Mouse (Mus musculus) liver, adult 2 months (tissue): ENCODE results near the gene Dmap1. TPM values are rescaled to one million over a fixed set of nuclear protein-coding genes. Genes with fewer than 3 reads are reported as not detected.

Source experiments
- DNase-seq: peaks from one replicate; pipeline ENCODE4 v3.0.0-alpha.2; 2011; ENCODE audit warnings: low read depth, low spot score; ENCODE audit errors: extremely low read depth
- H3K27ac ChIP-seq: fragments of 200-500 bp; replicated peaks from 2 replicates; pipeline ENCODE4 v1.5.1; 2012; ENCODE audit warnings: low read depth, mild to moderate bottlenecking, control low read depth, inconsistent platforms, low read length; ENCODE audit not compliant: insufficient read depth
- H3K27me3 ChIP-seq: fragments of 200-500 bp; 2 replicates; pipeline ENCODE4 v1.6.1; 2012; ENCODE audit warnings: mild to moderate bottlenecking, moderate library complexity, low read length, inconsistent platforms; ENCODE audit not compliant: control insufficient read depth, insufficient read depth
- H3K36me3 ChIP-seq: fragments of 200-500 bp; 2 replicates; pipeline ENCODE4 v1.6.1; 2012; ENCODE audit warnings: low read length, inconsistent platforms; ENCODE audit not compliant: control insufficient read depth, insufficient read depth
- H3K4me1 ChIP-seq: fragments of 200-500 bp; 2 replicates; pipeline ENCODE4 v1.6.1; 2011; ENCODE audit warnings: low read length; ENCODE audit not compliant: control insufficient read depth, insufficient read depth
- H3K4me3 ChIP-seq: fragments of 200-500 bp; 2 replicates; pipeline ENCODE4 v1.5.1; 2011; ENCODE audit warnings: low read depth, mild to moderate bottlenecking, control low read depth, low read length, moderate library complexity; ENCODE audit not compliant: insufficient read depth
- H3K79me2 ChIP-seq: fragments of 200-500 bp; 2 replicates; pipeline ENCODE4 v1.6.1; 2012; ENCODE audit warnings: inconsistent platforms, mild to moderate bottlenecking, low read length, moderate library complexity; ENCODE audit not compliant: control insufficient read depth, insufficient read depth
- H3K9ac ChIP-seq: fragments of 200-500 bp; 2 replicates; pipeline ENCODE4 v1.6.1; 2012; ENCODE audit warnings: low read depth, mild to moderate bottlenecking, control low read depth, inconsistent platforms, low read length
- CTCF ChIP-seq: fragments of 200-500 bp; IDR thresholded peaks from 2 replicates; pipeline ENCODE4 v1.5.1; 2011; ENCODE audit warnings: low read depth, low read length, control low read depth
- POLR2A ChIP-seq: fragments of 200-500 bp; IDR thresholded peaks from 2 replicates; pipeline ENCODE4 v1.6.1; 2011; ENCODE audit warnings: low read length, control low read depth; ENCODE audit not compliant: insufficient read depth; ENCODE audit errors: extremely low read depth
- WGBS: fragments of 180-500 bp; shearing (Covaris S2); methylation state at CpG from one replicate; pipeline ENCODE4 v1.1.7; 2018; 5-methylcytosine and 5-hydroxymethylcytosine counted together
- polyA plus RNA-seq: library from polyadenylated mRNA; depleted of rRNA; stranded (reverse); fragments of >200 nt; gene quantifications from 2 replicates; pipeline ENCODE4 v1.2.3, GENCODE M21; 2012
- total RNA-seq: library from RNA; depleted of rRNA; stranded (reverse); fragments of >200 nt; gene quantifications from 2 replicates; pipeline ENCODE4 v1.2.3, GENCODE M21; 2014

The Dmap1 gene
- total and polyA plus RNA-seq, 2 experiments: 13.3 to 16.8 TPM

DNA sequence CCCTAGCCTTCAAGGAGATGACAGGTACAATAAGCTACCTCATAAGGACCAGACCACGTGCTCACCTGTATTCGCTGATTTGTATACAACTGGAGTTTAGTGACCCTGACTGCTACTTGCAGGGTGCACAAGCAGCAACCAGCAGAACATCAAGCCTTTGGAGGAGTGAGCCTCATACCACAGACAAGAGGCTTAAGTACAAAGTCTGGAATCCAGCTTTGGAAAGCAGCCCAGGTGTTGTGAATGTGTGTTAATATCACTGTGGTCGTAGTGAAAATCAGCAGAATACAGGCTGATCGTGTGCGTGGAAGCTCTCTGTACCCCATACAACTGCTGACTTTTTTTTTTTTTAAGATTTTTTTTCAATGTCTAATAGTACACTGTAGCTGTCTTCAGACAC is 22.1 kb downstream of the Dmap1 start:
- DNase-seq: peak; percentile 30
- H3K9ac ChIP-seq: no peak overlapping the region
- no peak for TF ChIP-seq POLR2A
- no peak for TF ChIP-seq CTCF
- no peaks in the 10 kb centered on the region for H3K27me3 ChIP-seq
- H3K27ac ChIP-seq: no peak overlapping the region
- H3K36me3 ChIP-seq: no peaks in the 10 kb centered on the region
- WGBS: 69% methylated on average over 5 of the region's 5 CpGs
- no peaks in the 10 kb centered on the region for H3K79me2 ChIP-seq
- H3K4me1 ChIP-seq: no peaks in the 10 kb centered on the region
- H3K4me3 ChIP-seq: no peak overlapping the region

- TF ChIP-seq CTCF (peak; percentile 13; the same call in 1 of the 2 replicates), POLR2A (no peak)
- WGBS: 80% methylated on average over 14 of the region's 14 CpGs
- Histone ChIP-seq H3K4me3 (no peak overlapping the region), H3K27ac (no peak overlapping the region), H3K79me2 (no peaks in the 10 kb centered on the region), H3K9ac (no peak overlapping the region), H3K4me1 (no peaks in the 10 kb centered on the region), H3K36me3 (no peaks in the 10 kb centered on the region), H3K27me3 (no peaks in the 10 kb centered on the region)
- DNase-seq: no peak
Measured at GRCm38 (mm10) chr4:117658582-117659444, 23.3 kb downstream of the Dmap1 start.

DNA sequence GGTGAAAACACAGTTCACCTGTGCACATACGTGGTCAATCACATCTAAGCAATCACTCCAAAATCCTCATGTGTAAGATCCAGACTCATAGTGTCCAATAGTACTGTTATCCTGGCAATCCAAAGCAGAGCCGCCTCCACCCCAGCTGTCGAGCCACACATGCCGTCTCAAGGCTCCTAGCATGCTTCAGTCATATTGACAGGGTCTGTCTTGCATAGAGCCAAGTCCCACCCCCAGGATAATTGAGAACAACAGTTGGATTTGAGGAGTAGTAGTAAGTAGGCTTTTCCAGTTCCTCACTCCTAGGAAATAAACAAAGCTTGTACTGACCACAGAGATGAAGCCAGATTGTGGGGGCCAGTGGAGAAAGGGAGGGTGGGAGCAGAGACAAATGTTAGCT is 24.4 kb downstream of the Dmap1 start:
- Histone ChIP-seq H3K27ac (no peak overlapping the region), H3K4me3 (no peak overlapping the region)

DNA sequence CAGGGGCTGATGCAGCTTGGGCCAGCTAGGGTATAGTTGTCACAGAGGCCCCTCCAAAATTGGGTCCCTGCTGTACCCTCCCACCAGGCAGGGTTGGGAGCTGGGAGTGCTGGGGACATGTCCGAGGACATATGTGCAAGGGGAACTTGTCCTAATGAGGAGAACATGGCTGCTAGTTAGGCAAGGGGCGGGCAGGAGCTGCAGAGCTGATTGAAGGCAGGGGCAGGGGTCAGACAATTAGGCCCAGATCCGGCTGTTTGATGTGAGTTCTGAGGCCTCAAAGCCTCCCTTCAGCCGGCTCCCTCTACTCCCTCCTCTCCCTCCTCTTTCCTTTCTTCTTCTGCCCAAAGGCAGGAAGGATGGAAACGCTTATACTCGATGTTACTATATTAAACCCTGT is 25.1 kb downstream of the Dmap1 start:
- no peak overlapping the region for H3K4me3 ChIP-seq
- TF ChIP-seq CTCF (no peak), POLR2A (no peak)
- no peaks in the 10 kb centered on the region for H3K4me1 ChIP-seq
- H3K27ac ChIP-seq: no peak overlapping the region
- no peaks in the 10 kb centered on the region for H3K36me3 ChIP-seq
- no peak for DNase-seq
- H3K27me3 ChIP-seq: no peaks in the 10 kb centered on the region
- H3K9ac ChIP-seq: no peak overlapping the region
- 87% methylated on average over 6 of the region's 6 CpGs for WGBS
- no peaks in the 10 kb centered on the region for H3K79me2 ChIP-seq

More for the DNA sequence above, 24.4 kb downstream of the Dmap1 start:
- no peak for DNase-seq
- Histone ChIP-seq H3K9ac (no peak overlapping the region), H3K4me1 (no peaks in the 10 kb centered on the region), H3K79me2 (no peaks in the 10 kb centered on the region), H3K27me3 (no peaks in the 10 kb centered on the region), H3K36me3 (no peaks in the 10 kb centered on the region)
- TF ChIP-seq POLR2A (no peak), CTCF (no peak)
- WGBS: 96% methylated on average over 4 of the region's 4 CpGs

- Histone ChIP-seq H3K27ac (no peak overlapping the region), H3K79me2 (no peaks in the 10 kb centered on the region), H3K4me1 (no peaks in the 10 kb centered on the region), H3K4me3 (no peak overlapping the region), H3K27me3 (no peaks in the 10 kb centered on the region), H3K36me3 (no peaks in the 10 kb centered on the region), H3K9ac (no peak overlapping the region)
- WGBS: 97% methylated on average over 5 of the region's 5 CpGs
- DNase-seq: no peak
- TF ChIP-seq POLR2A (no peak), CTCF (no peak)
Measured at GRCm38 (mm10) chr4:117655500-117655863, 26.6 kb downstream of the Dmap1 start.
